Mouse (Mus musculus): ENCODE data around the gene Hist1h3f. TPM values are rescaled to one million over a fixed set of nuclear protein-coding genes. Genes with fewer than 3 reads are reported as not detected.

Gene Hist1h3f
- total and polyA plus RNA-seq, 2 experiments, result 0.29 to 11.1 TPM

- Histone ChIP-seq H3K9ac (ENCODE audit: low read depth, low read length) (no peak overlapping the region), H3K79me2 (ENCODE audit: control insufficient read depth, insufficient read depth, low read length) (no peaks in the 10 kb centered on the region), H3K4me1 (ENCODE audit: control insufficient read depth, insufficient read depth, low read length) (peaks cover 2% of the 10 kb centered on the region; the same call in 1 of the 2 replicates), H3K27ac (replicated peaks; ENCODE audit: insufficient read depth, low read depth, low read length) (no peak overlapping the region), H3K4me3 (ENCODE audit: insufficient read depth, low read depth, low read length) (no peak overlapping the region), H3K27me3 (ENCODE audit: control insufficient read depth, insufficient read depth, low read length) (no peaks in the 10 kb centered on the region), H3K36me3 (ENCODE audit: control insufficient read depth, insufficient read depth, low read length) (no peaks in the 10 kb centered on the region)
- TF ChIP-seq CTCF (IDR thresholded peaks at IDR 0.05; ENCODE audit: low read depth, low read length), result no peak
- TF ChIP-seq POLR2A (IDR thresholded peaks at IDR 0.05; ENCODE audit: extremely low read depth, insufficient read depth, low read length), result no peak
- DNase-seq (ENCODE audit: extremely low read depth, low read depth, low spot score), result no peak
- 64% methylated on average over 15 of the region's 15 CpGs for WGBS
Observed at GRCm38 (mm10) chr13:23515826-23516620, 27.8 kb upstream of the Hist1h3f start.

GRCm38 (mm10) chr13:23516822-23517602 lies 26.8 kb upstream of the Hist1h3f start:
- peak; percentile 79 for DNase-seq (ENCODE audit: extremely low read depth, low read depth, low spot score)
- Histone ChIP-seq H3K27ac (replicated peaks; ENCODE audit: insufficient read depth, low read depth, low read length) (peak overlapping the region; percentile 46; the same call in 1 of the 2 replicates), H3K27me3 (ENCODE audit: control insufficient read depth, insufficient read depth, low read length) (no peaks in the 10 kb centered on the region), H3K4me3 (ENCODE audit: insufficient read depth, low read depth, low read length) (peak overlapping the region; percentile 55), H3K9ac (ENCODE audit: low read depth, low read length) (peak overlapping the region; percentile 56), H3K36me3 (ENCODE audit: control insufficient read depth, insufficient read depth, low read length) (no peaks in the 10 kb centered on the region), H3K79me2 (ENCODE audit: control insufficient read depth, insufficient read depth, low read length) (no peaks in the 10 kb centered on the region), H3K4me1 (ENCODE audit: control insufficient read depth, insufficient read depth, low read length) (peaks cover 2% of the 10 kb centered on the region; the same call in 1 of the 2 replicates)
- under 1% methylated on average over 19 of the region's 19 CpGs for WGBS
- TF ChIP-seq CTCF (IDR thresholded peaks at IDR 0.05; ENCODE audit: low read depth, low read length) (no peak), POLR2A (IDR thresholded peaks at IDR 0.05; ENCODE audit: extremely low read depth, insufficient read depth, low read length) (no peak)

- WGBS, result under 1% methylated on average over 27 of the region's 27 CpGs
- no peaks in the 10 kb centered on the region for H3K79me2 ChIP-seq (ENCODE audit: control insufficient read depth, insufficient read depth, low read length)
Observed at GRCm38 (mm10) chr13:23517603-23518294, 26.1 kb upstream of the Hist1h3f start.

GRCm38 (mm10) chr13:23518295-23518603 lies 25.6 kb upstream of the Hist1h3f start:
- Histone ChIP-seq H3K4me3 (ENCODE audit: insufficient read depth, low read depth, low read length) (peak overlapping the region; percentile 47; the same call in 1 of the 2 replicates), H3K27me3 (ENCODE audit: control insufficient read depth, insufficient read depth, low read length) (no peaks in the 10 kb centered on the region), H3K27ac (replicated peaks; ENCODE audit: insufficient read depth, low read depth, low read length) (no peak overlapping the region), H3K9ac (ENCODE audit: low read depth, low read length) (no peak overlapping the region), H3K36me3 (ENCODE audit: control insufficient read depth, insufficient read depth, low read length) (no peaks in the 10 kb centered on the region), H3K4me1 (ENCODE audit: control insufficient read depth, insufficient read depth, low read length) (peaks cover 2% of the 10 kb centered on the region; the same call in 1 of the 2 replicates), H3K79me2 (ENCODE audit: control insufficient read depth, insufficient read depth, low read length) (no peaks in the 10 kb centered on the region)
- WGBS, result under 1% methylated on average over 6 of the region's 6 CpGs
- TF ChIP-seq POLR2A (IDR thresholded peaks at IDR 0.05; ENCODE audit: extremely low read depth, insufficient read depth, low read length) (no peak), CTCF (IDR thresholded peaks at IDR 0.05; ENCODE audit: low read depth, low read length) (no peak)
- DNase-seq (ENCODE audit: extremely low read depth, low read depth, low spot score), result no peak

More at GRCm38 (mm10) chr13:23517603-23518294, 26.1 kb upstream of the Hist1h3f start:
- Histone ChIP-seq H3K4me1 (ENCODE audit: control insufficient read depth, insufficient read depth, low read length) (peaks cover 2% of the 10 kb centered on the region; the same call in 1 of the 2 replicates), H3K27me3 (ENCODE audit: control insufficient read depth, insufficient read depth, low read length) (no peaks in the 10 kb centered on the region), H3K4me3 (ENCODE audit: insufficient read depth, low read depth, low read length) (peak overlapping the region; percentile 55), H3K36me3 (ENCODE audit: control insufficient read depth, insufficient read depth, low read length) (no peaks in the 10 kb centered on the region), H3K27ac (replicated peaks; ENCODE audit: insufficient read depth, low read depth, low read length) (no peak overlapping the region), H3K9ac (ENCODE audit: low read depth, low read length) (no peak overlapping the region)
- peak; percentile 84 for DNase-seq (ENCODE audit: extremely low read depth, low read depth, low spot score)
- TF ChIP-seq POLR2A (IDR thresholded peaks at IDR 0.05; ENCODE audit: extremely low read depth, insufficient read depth, low read length), result no peak
- no peak for TF ChIP-seq CTCF (IDR thresholded peaks at IDR 0.05; ENCODE audit: low read depth, low read length)

GRCm38 (mm10) chr13:23518885-23519284 lies 25.0 kb upstream of the Hist1h3f start:
- WGBS, result 1% methylated on average over 6 of the region's 6 CpGs
- H3K27ac ChIP-seq (replicated peaks; ENCODE audit: insufficient read depth, low read depth, low read length), result no peak overlapping the region
- no peak overlapping the region for H3K9ac ChIP-seq (ENCODE audit: low read depth, low read length)
- TF ChIP-seq POLR2A (IDR thresholded peaks at IDR 0.05; ENCODE audit: extremely low read depth, insufficient read depth, low read length) (no peak), CTCF (IDR thresholded peaks at IDR 0.05; ENCODE audit: low read depth, low read length) (no peak)
- no peaks in the 10 kb centered on the region for H3K27me3 ChIP-seq (ENCODE audit: control insufficient read depth, insufficient read depth, low read length)
- peaks cover 2% of the 10 kb centered on the region; the same call in 1 of the 2 replicates for H3K4me1 ChIP-seq (ENCODE audit: control insufficient read depth, insufficient read depth, low read length)
- peak; percentile 77 for DNase-seq (ENCODE audit: extremely low read depth, low read depth, low spot score)
- H3K4me3 ChIP-seq (ENCODE audit: insufficient read depth, low read depth, low read length), result peak overlapping the region; percentile 24; the same call in 1 of the 2 replicates
- no peaks in the 10 kb centered on the region for H3K36me3 ChIP-seq (ENCODE audit: control insufficient read depth, insufficient read depth, low read length)
- no peaks in the 10 kb centered on the region for H3K79me2 ChIP-seq (ENCODE audit: control insufficient read depth, insufficient read depth, low read length)

All from liver, adult 2 months (tissue).